Mouse (Mus musculus): Measurements from ENCODE around the gene Zfp235. TPM values are rescaled to one million over a fixed set of nuclear protein-coding genes. Genes with fewer than 3 reads are reported as not detected.
A peak's percentile ranks its signal among the peaks of the same experiment; 100 is the strongest.

Zfp235 gene
- polyA plus RNA-seq, 1 experiment from 2014 or later, result 25.5 TPM

GRCm38 (mm10) chr7:24113001-24113400 lies 21.0 kb upstream of the Zfp235 start:
- H3K36me3 ChIP-seq (ENCODE audit: control insufficient read depth, insufficient read depth, low read length), result peaks cover 12% of the 10 kb centered on the region
- peak; percentile 21 for DNase-seq
- H3K9me3 ChIP-seq (ENCODE audit: control insufficient read depth, low read length), result peaks cover 11% of the 10 kb centered on the region
- peaks cover 4% of the 10 kb centered on the region; the same call in 1 of the 2 replicates for H3K4me1 ChIP-seq (ENCODE audit: control insufficient read depth, insufficient read depth, low read length)
- ATAC-seq (ENCODE audit: low FRiP score, low TSS enrichment), result no peak
- peak overlapping the region; percentile 77 for H3K9ac ChIP-seq (replicated peaks; ENCODE audit: low read length)
- peak overlapping the region; percentile 64 for H3K4me3 ChIP-seq (replicated peaks; ENCODE audit: low read depth, low read length)
- WGBS, result 13% methylated on average over 12 of the region's 12 CpGs
- peak overlapping the region; percentile 66; the same call in 1 of the 2 replicates for H3K27ac ChIP-seq (replicated peaks; ENCODE audit: low read depth, low read length)
- peak overlapping the region; percentile 62 for H3K4me2 ChIP-seq (ENCODE audit: low read length)
- H3K27me3 ChIP-seq (ENCODE audit: control insufficient read depth, insufficient read depth, low read length), result no peaks in the 10 kb centered on the region

GRCm38 (mm10) chr7:24116655-24117054 lies 17.3 kb upstream of the Zfp235 start:
- WGBS, result 85% methylated on average over 4 of the region's 4 CpGs
- DNase-seq (no peak), ATAC-seq (ENCODE audit: low FRiP score, low TSS enrichment) (no peak)
- Histone ChIP-seq H3K4me3 (replicated peaks; ENCODE audit: low read depth, low read length) (no peak overlapping the region), H3K27ac (replicated peaks; ENCODE audit: low read depth, low read length) (no peak overlapping the region), H3K4me1 (ENCODE audit: control insufficient read depth, insufficient read depth, low read length) (peaks cover 4% of the 10 kb centered on the region; the same call in 1 of the 2 replicates), H3K36me3 (ENCODE audit: control insufficient read depth, insufficient read depth, low read length) (no peaks in the 10 kb centered on the region), H3K4me2 (ENCODE audit: low read length) (no peak overlapping the region), H3K9me3 (ENCODE audit: control insufficient read depth, low read length) (no peaks in the 10 kb centered on the region), H3K9ac (replicated peaks; ENCODE audit: low read length) (no peak overlapping the region), H3K27me3 (ENCODE audit: control insufficient read depth, insufficient read depth, low read length) (no peaks in the 10 kb centered on the region)

GRCm38 (mm10) chr7:24133425-24133995 lies 459 bp upstream of the Zfp235 start:
- no peak for DNase-seq
- H3K27me3 ChIP-seq (ENCODE audit: control insufficient read depth, insufficient read depth, low read length), result no peaks in the 10 kb centered on the region
- WGBS, result 15% methylated on average over 6 of the region's 6 CpGs

GRCm38 (mm10) chr7:24142566-24142965 lies 8.6 kb downstream of the Zfp235 start:
- WGBS, result 93% methylated on average over 6 of the region's 6 CpGs
- Histone ChIP-seq H3K27ac (replicated peaks; ENCODE audit: low read depth, low read length) (no peak overlapping the region), H3K36me3 (ENCODE audit: control insufficient read depth, insufficient read depth, low read length) (peaks cover 50% of the 10 kb centered on the region), H3K9me3 (ENCODE audit: control insufficient read depth, low read length) (no peaks in the 10 kb centered on the region; the same call in 1 of the 2 replicates), H3K9ac (replicated peaks; ENCODE audit: low read length) (no peak overlapping the region), H3K4me1 (ENCODE audit: control insufficient read depth, insufficient read depth, low read length) (no peaks in the 10 kb centered on the region), H3K4me2 (ENCODE audit: low read length) (no peak overlapping the region), H3K4me3 (replicated peaks; ENCODE audit: low read depth, low read length) (no peak overlapping the region), H3K27me3 (ENCODE audit: control insufficient read depth, insufficient read depth, low read length) (no peaks in the 10 kb centered on the region)
- no peak for DNase-seq
- no peak for ATAC-seq (ENCODE audit: low FRiP score, low TSS enrichment)

More at GRCm38 (mm10) chr7:24133425-24133995, 459 bp upstream of the Zfp235 start:
- Histone ChIP-seq H3K4me2 (ENCODE audit: low read length) (peak overlapping the region; percentile 61), H3K4me3 (replicated peaks; ENCODE audit: low read depth, low read length) (peak overlapping the region; percentile 59), H3K36me3 (ENCODE audit: control insufficient read depth, insufficient read depth, low read length) (peaks cover 25% of the 10 kb centered on the region), H3K27ac (replicated peaks; ENCODE audit: low read depth, low read length) (peak overlapping the region; percentile 50), H3K9ac (replicated peaks; ENCODE audit: low read length) (peak overlapping the region; percentile 67), H3K4me1 (ENCODE audit: control insufficient read depth, insufficient read depth, low read length) (peaks cover 11% of the 10 kb centered on the region), H3K9me3 (ENCODE audit: control insufficient read depth, low read length) (no peaks in the 10 kb centered on the region)
- peak; percentile 59; the same call in 1 of the 2 replicates for ATAC-seq (ENCODE audit: low FRiP score, low TSS enrichment)

GRCm38 (mm10) chr7:24153272-24153671 lies 19.3 kb downstream of the Zfp235 start:
- ATAC-seq (ENCODE audit: low FRiP score, low TSS enrichment), result no peak
- H3K4me2 ChIP-seq (ENCODE audit: low read length), result no peak overlapping the region
- no peak overlapping the region for H3K9ac ChIP-seq (replicated peaks; ENCODE audit: low read length)
- no peak overlapping the region for H3K4me3 ChIP-seq (replicated peaks; ENCODE audit: low read depth, low read length)
- 0 out of 2 replicates have a peak, but pooled peaks cover 2% of the 10 kb centered on the region for H3K9me3 ChIP-seq (ENCODE audit: control insufficient read depth, low read length)
- no peaks in the 10 kb centered on the region for H3K4me1 ChIP-seq (ENCODE audit: control insufficient read depth, insufficient read depth, low read length)
- WGBS, result 14% methylated on average over 1 of the region's 1 CpGs
- H3K36me3 ChIP-seq (ENCODE audit: control insufficient read depth, insufficient read depth, low read length), result no peaks in the 10 kb centered on the region
- no peak overlapping the region for H3K27ac ChIP-seq (replicated peaks; ENCODE audit: low read depth, low read length)
- DNase-seq, result peak; percentile 3
- no peaks in the 10 kb centered on the region for H3K27me3 ChIP-seq (ENCODE audit: control insufficient read depth, insufficient read depth, low read length)

- no peak for ATAC-seq (ENCODE audit: low FRiP score, low TSS enrichment)
- no peak overlapping the region for H3K4me3 ChIP-seq (replicated peaks; ENCODE audit: low read depth, low read length)
- no peaks in the 10 kb centered on the region for H3K36me3 ChIP-seq (ENCODE audit: control insufficient read depth, insufficient read depth, low read length)
- no peaks in the 10 kb centered on the region for H3K9me3 ChIP-seq (ENCODE audit: control insufficient read depth, low read length)
- no peaks in the 10 kb centered on the region for H3K4me1 ChIP-seq (ENCODE audit: control insufficient read depth, insufficient read depth, low read length)
- no peaks in the 10 kb centered on the region for H3K27me3 ChIP-seq (ENCODE audit: control insufficient read depth, insufficient read depth, low read length)
- no peak for DNase-seq
- H3K27ac ChIP-seq (replicated peaks; ENCODE audit: low read depth, low read length), result no peak overlapping the region
- 62% methylated on average over 4 of the region's 4 CpGs for WGBS
- no peak overlapping the region for H3K9ac ChIP-seq (replicated peaks; ENCODE audit: low read length)
- H3K4me2 ChIP-seq (ENCODE audit: low read length), result no peak overlapping the region
Observed at GRCm38 (mm10) chr7:24172191-24172590, 38.2 kb downstream of the Zfp235 start.

GRCm38 (mm10) chr7:24174618-24175336 lies 40.8 kb downstream of the Zfp235 start, which contains the start of gene Zfp114:
Gene Zfp114 (plus strand): TSS chr7:24175060.
- Histone ChIP-seq H3K4me1 (ENCODE audit: control insufficient read depth, insufficient read depth, low read length) (no peaks in the 10 kb centered on the region), H3K9ac (replicated peaks; ENCODE audit: low read length) (peak within 1 kb of the TSS; percentile 61), H3K27me3 (ENCODE audit: control insufficient read depth, insufficient read depth, low read length) (no peaks in the 10 kb centered on the region), H3K36me3 (ENCODE audit: control insufficient read depth, insufficient read depth, low read length) (no peaks in the 10 kb centered on the region), H3K27ac (replicated peaks; ENCODE audit: low read depth, low read length) (0 out of 2 replicates have a peak within 1 kb of the TSS, but pooled peaks have one; percentile 26), H3K4me2 (ENCODE audit: low read length) (peak within 1 kb of the TSS; percentile 56), H3K9me3 (ENCODE audit: control insufficient read depth, low read length) (no peaks in the 10 kb centered on the region), H3K4me3 (replicated peaks; ENCODE audit: low read depth, low read length) (peak within 1 kb of the TSS; percentile 54)
- ATAC-seq (ENCODE audit: low FRiP score, low TSS enrichment) (peak; percentile 86), DNase-seq (peak; percentile 90)
- WGBS, result 12% methylated on average over 23 of the region's 23 CpGs

GRCm38 (mm10) chr7:24175337-24175711 lies 41.4 kb downstream of the Zfp235 start:
- WGBS, result 59% methylated on average over 6 of the region's 6 CpGs
- no peak for DNase-seq
- no peaks in the 10 kb centered on the region for H3K27me3 ChIP-seq (ENCODE audit: control insufficient read depth, insufficient read depth, low read length)
- 0 out of 2 replicates have a peak overlapping the region, but pooled peaks have one; percentile 26 for H3K27ac ChIP-seq (replicated peaks; ENCODE audit: low read depth, low read length)
- peak overlapping the region; percentile 56 for H3K4me2 ChIP-seq (ENCODE audit: low read length)
- H3K36me3 ChIP-seq (ENCODE audit: control insufficient read depth, insufficient read depth, low read length), result no peaks in the 10 kb centered on the region
- H3K4me3 ChIP-seq (replicated peaks; ENCODE audit: low read depth, low read length), result peak overlapping the region; percentile 54
- no peak for ATAC-seq (ENCODE audit: low FRiP score, low TSS enrichment)
- H3K9ac ChIP-seq (replicated peaks; ENCODE audit: low read length), result peak overlapping the region; percentile 61
- no peaks in the 10 kb centered on the region for H3K4me1 ChIP-seq (ENCODE audit: control insufficient read depth, insufficient read depth, low read length)
- H3K9me3 ChIP-seq (ENCODE audit: control insufficient read depth, low read length), result no peaks in the 10 kb centered on the region

All from midbrain, embryonic 14.5 days (tissue).